Mouse (Mus musculus): ENCODE measurements at regions not wholly inside any gene's neighbourhood (a gene's known extent, or its start where the extent isn't known, plus 50 kb on each side); places are given as distances from the start of the nearest gene placed in this dataset.

- no peak for TF ChIP-seq CTCF (IDR thresholded peaks at IDR 0.05; ENCODE audit: insufficient read depth, low read length)
- no peak for TF ChIP-seq POLR2A (IDR thresholded peaks at IDR 0.05; ENCODE audit: borderline replicate concordance, extremely low read depth, low read depth, low read length)
These were observed 94.8 kb downstream of the Snx19 start for GRCm38 (mm10) chr9:30521556-30522240.
